Comparison of ENCODE assay signal across 14 mouse cellular contexts in genomic region chr19:31678324-31678723, GRCm38 (mm10).
A peak's percentile ranks its signal among the peaks of the same experiment; 100 is the strongest.
DNase-seq lines count a peak whose midpoint lies in the region; ATAC-seq and TF ChIP-seq lines count a peak whose summit lies in the region.
"Had no signal": no experiment of that assay in that cellular context is flagged by ENCODE, and none has a peak within 500 bp of the region (broad histone marks: within the 10 kb centered on the region; RNA-seq: fewer than 3 reads in every experiment).

No protein-coding gene starts in this region.

- H3K27me3 ChIP-seq in kidney, adult 2 months (replicated peaks; ENCODE audit: control insufficient read depth, insufficient read depth, low read length), result no peaks in the 10 kb centered on the region
- H3K27me3 ChIP-seq in hindbrain, embryonic 13.5 days, result no peaks in the 10 kb centered on the region
- H3K27me3 ChIP-seq: forebrain, embryonic 12.5 days; neural tube, embryonic 12.5 days; stomach, embryonic 15.5 days had no signal

- H3K9ac ChIP-seq in hindbrain, embryonic 13.5 days, result no peak overlapping the region
- H3K9ac ChIP-seq: forebrain, embryonic 12.5 days; neural tube, embryonic 12.5 days; stomach, embryonic 15.5 days had no signal

- peak; percentile 8 to 38 for DNase-seq in adrenal gland, postnatal 36 days
- no peak for DNase-seq in adrenal gland, adult 8-10 months
- peak; percentile 21 for DNase-seq in kidney, adult 2 months
- DNase-seq in kidney, adult 18-20 months, result no peak
- peak; percentile 51 for DNase-seq in 416B (ENCODE audit: low read depth)
- DNase-seq in cerebellum, adult 11 months, result no peak
- DNase-seq: cerebellum, adult 2 months had no signal

- no peak overlapping the region for H3K4me3 ChIP-seq in kidney, adult 2 months (ENCODE audit: insufficient read depth, low read depth, low read length)
- H3K4me3 ChIP-seq in hindbrain, embryonic 13.5 days, result no peak overlapping the region
- H3K4me3 ChIP-seq: forebrain, embryonic 12.5 days; neural tube, embryonic 12.5 days; stomach, embryonic 15.5 days had no signal

- H3K36me3 ChIP-seq in kidney, adult 2 months (ENCODE audit: control insufficient read depth, insufficient read depth, low read length), result no peaks in the 10 kb centered on the region
- no peaks in the 10 kb centered on the region for H3K36me3 ChIP-seq in hindbrain, embryonic 13.5 days
- H3K36me3 ChIP-seq: forebrain, embryonic 12.5 days; neural tube, embryonic 12.5 days; stomach, embryonic 15.5 days had no signal

- no peak overlapping the region for H3K27ac ChIP-seq in kidney, adult 2 months (ENCODE audit: insufficient read depth, low read depth, low read length)
- H3K27ac ChIP-seq in hindbrain, embryonic 13.5 days, result no peak overlapping the region
- H3K27ac ChIP-seq: forebrain, embryonic 12.5 days; neural tube, embryonic 12.5 days; stomach, embryonic 15.5 days had no signal

- peak; percentile 52; the same call in 1 of the 2 replicates for ATAC-seq in common myeloid progenitor, adult 5-6 weeks (replicated peaks; ENCODE audit: low read depth, poor library complexity, severe bottlenecking)
- ATAC-seq in hindbrain, embryonic 13.5 days (ENCODE audit: low FRiP score), result no peak
- ATAC-seq: hindbrain, embryonic 16.5 days had no signal

- 44% methylated on average over 5 of the region's 5 CpGs for WGBS in kidney, adult 2 months
- WGBS in hindbrain, embryonic 13.5 days, result 49% methylated on average over 5 of the region's 5 CpGs

- TF ChIP-seq POLR2A in kidney, adult 2 months (IDR thresholded peaks at IDR 0.05; ENCODE audit: low read depth, low read length), result no peak

- H3K9me3 ChIP-seq in hindbrain, embryonic 13.5 days, result no peaks in the 10 kb centered on the region
- H3K9me3 ChIP-seq: forebrain, embryonic 12.5 days; neural tube, embryonic 12.5 days; stomach, embryonic 15.5 days had no signal

- no peaks in the 10 kb centered on the region for H3K4me1 ChIP-seq in kidney, adult 2 months (ENCODE audit: control insufficient read depth, insufficient read depth, low read length)
- H3K4me1 ChIP-seq in hindbrain, embryonic 13.5 days (replicated peaks), result no peaks in the 10 kb centered on the region
- H3K4me1 ChIP-seq: forebrain, embryonic 12.5 days; neural tube, embryonic 12.5 days; stomach, embryonic 15.5 days had no signal

- TF ChIP-seq CTCF in kidney, adult 2 months (conservative IDR thresholded peaks at IDR 0.05; ENCODE audit: insufficient read depth, insufficient read length, low read depth, low read length), result no peak; the same call in 1 of the 2 replicates

- H3K4me2 ChIP-seq in hindbrain, embryonic 13.5 days, result no peak overlapping the region
- H3K4me2 ChIP-seq: forebrain, embryonic 12.5 days; heart, embryonic 11.5 days; neural tube, embryonic 12.5 days; stomach, embryonic 15.5 days had no signal

Comparison
In these comparisons a context has a peak if more than half of its experiments do, and no peak if none do; other contexts are left out.
1. DNase-seq: peak in adrenal gland, postnatal 36 days (2 of 2), kidney, adult 2 months (single experiment) and 416B (single experiment); none in adrenal gland, adult 8-10 months (single experiment), kidney, adult 18-20 months (single experiment) and cerebellum, adult 11 months (single experiment).